Mouse (Mus musculus) liver, embryonic 14 days (tissue): ENCODE measurements around the gene Clec1a. TPM values are rescaled to one million over a fixed set of nuclear protein-coding genes. Genes with fewer than 3 reads are reported as not detected.

Experiments
- polyA plus RNA-seq: library from polyadenylated mRNA; depleted of rRNA; stranded (reverse); fragments of >200 nt; gene quantifications from 2 replicates; pipeline ENCODE4 v1.2.3, GENCODE M21; 2012; rRNA removed

Clec1a gene
- 0.10 and 0.14 TPM in 2 replicates for polyA plus RNA-seq

GRCm38 (mm10) chr6:129451411-129452039 lies at the start of gene Clec1a:
TSS of gene Clec1a (minus strand) at chr6:129452000.

GRCm38 (mm10) chr6:129408562-129408961 lies 43.2 kb downstream of the Clec1a start, which contains the start of gene Clec9a:
TSS of gene Clec9a (plus strand) at chr6:129408862.

GRCm38 (mm10) chr6:129396997-129397396 lies 54.8 kb downstream of the Clec1a start, which contains the start of gene Clec1b:
TSS of gene Clec1b (plus strand) at chr6:129397297.

GRCm38 (mm10) chr6:129385774-129386173 lies 66.0 kb downstream of the Clec1a start, which contains the start of gene Clec12b:
TSS of gene Clec12b (minus strand) at chr6:129385874.

Other genes with a start within 250 kb of the Clec1a start
- 0.94 and 0.99 TPM in 2 replicates for gene Cd69, start 176.6 kb downstream of the Clec1a start, polyA plus RNA-seq
- 0.03 TPM in 1 of 2 replicates, not detected in the other for gene 4922502D21Rik, start 120.2 kb downstream of the Clec1a start, polyA plus RNA-seq
- 5.2 and 7.4 TPM in 2 replicates for gene Clec12a, start 109.3 kb downstream of the Clec1a start, polyA plus RNA-seq
- 0.02 TPM in 2 replicates for gene Clec12b, start 66.1 kb downstream of the Clec1a start, polyA plus RNA-seq
- 13.3 and 14.4 TPM in 2 replicates for gene Clec1b, start 54.7 kb downstream of the Clec1a start, polyA plus RNA-seq
- 0.81 and 1.0 TPM in 2 replicates for gene Clec9a, start 43.1 kb downstream of the Clec1a start, polyA plus RNA-seq
- gene Olr1, start 55.2 kb upstream of the Clec1a start, polyA plus RNA-seq, result 0.89 and 1.2 TPM in 2 replicates
- 0.01 and 0.02 TPM in 2 replicates for gene Tmem52b, start 60.6 kb upstream of the Clec1a start, polyA plus RNA-seq
- gene Gabarapl1, start 81.2 kb upstream of the Clec1a start, polyA plus RNA-seq, result 20.2 and 21.9 TPM in 2 replicates
- 0.03 TPM in 1 of 2 replicates, not detected in the other for gene Klre1, start 125.9 kb upstream of the Clec1a start, polyA plus RNA-seq
- gene Klrd1, start 139.8 kb upstream of the Clec1a start, polyA plus RNA-seq, result 0.18 and 0.19 TPM in 2 replicates
- 0.21 and 0.32 TPM in 2 replicates for gene Klrk1, start 171.9 kb upstream of the Clec1a start, polyA plus RNA-seq
- not detected in 2 replicates for gene Klrc3, start 191.3 kb upstream of the Clec1a start, polyA plus RNA-seq
- gene Klrc2, start 208.7 kb upstream of the Clec1a start, polyA plus RNA-seq, result 0.01 TPM in 1 of 2 replicates, not detected in the other
- 0.05 and 0.06 TPM in 2 replicates for gene Klrc1, start 227.0 kb upstream of the Clec1a start, polyA plus RNA-seq